Mouse (Mus musculus) liver, embryonic 15.5 days (tissue): ENCODE results near the gene Bach1. TPM values are rescaled to one million over a fixed set of nuclear protein-coding genes. Genes with fewer than 3 reads are reported as not detected.

Source experiments
- ATAC-seq: fragments of 200-750 bp; cut with Nextera tagmentation; 2 replicates; pipeline ENCODE4 v1.8.0; 2017; ENCODE audit warnings: moderate number of reproducible peaks, mild to moderate bottlenecking, moderate library complexity; ENCODE audit not compliant: insufficient read depth
- H3K27ac ChIP-seq: fragments of 300-500 bp; sonication (generic); replicated peaks from 2 replicates; pipeline ENCODE4 v1.5.1; 2015; ENCODE audit warnings: mild to moderate bottlenecking, inconsistent platforms
- H3K27me3 ChIP-seq: fragments of 300-500 bp; sonication (generic); 2 replicates; pipeline ENCODE4 v1.6.1; 2015; ENCODE audit warnings: mild to moderate bottlenecking, inconsistent platforms
- H3K36me3 ChIP-seq: fragments of 300-500 bp; sonication (generic); replicated peaks from 2 replicates; pipeline ENCODE4 v1.6.1; 2015; ENCODE audit warnings: moderate library complexity, mild to moderate bottlenecking, inconsistent platforms
- H3K4me1 ChIP-seq: fragments of 300-500 bp; sonication (generic); replicated peaks from 2 replicates; pipeline ENCODE4 v1.6.1; 2015; ENCODE audit warnings: inconsistent platforms
- H3K4me2 ChIP-seq: fragments of 300-500 bp; sonication (generic); 2 replicates; pipeline ENCODE4 v1.6.1; 2015; ENCODE audit warnings: moderate library complexity, mild to moderate bottlenecking, inconsistent platforms
- H3K4me3 ChIP-seq: fragments of 300-500 bp; sonication (generic); replicated peaks from 2 replicates; pipeline ENCODE4 v1.5.1; 2015; ENCODE audit warnings: mild to moderate bottlenecking, inconsistent platforms
- H3K9ac ChIP-seq: fragments of 300-500 bp; sonication (generic); 2 replicates; pipeline ENCODE4 v1.6.1; 2015; ENCODE audit warnings: moderate library complexity, mild to moderate bottlenecking, inconsistent platforms
- H3K9me3 ChIP-seq: fragments of 300-500 bp; sonication (generic); replicated peaks from 2 replicates; pipeline ENCODE4 v1.6.1; 2016; ENCODE audit warnings: inconsistent platforms
- WGBS: fragments of 180-500 bp; shearing (Covaris S2); methylation state at CpG from one replicate; pipeline ENCODE4 v1.1.7; 2015; ENCODE audit warnings: mixed read lengths; ENCODE audit not compliant: insufficient replicate concordance; 5-methylcytosine and 5-hydroxymethylcytosine counted together
- polyA plus RNA-seq: library from polyadenylated mRNA; unstranded; fragments of >200 nt; fragmentation: Nextera tagmentation; extraction: Ambion mirVana; gene quantifications from 2 replicates; pipeline ENCODE4 v1.2.1, GENCODE M21; 2015

The Bach1 gene
- polyA plus RNA-seq, 1 experiment from 2014 or later, result 6.5 TPM

DNA sequence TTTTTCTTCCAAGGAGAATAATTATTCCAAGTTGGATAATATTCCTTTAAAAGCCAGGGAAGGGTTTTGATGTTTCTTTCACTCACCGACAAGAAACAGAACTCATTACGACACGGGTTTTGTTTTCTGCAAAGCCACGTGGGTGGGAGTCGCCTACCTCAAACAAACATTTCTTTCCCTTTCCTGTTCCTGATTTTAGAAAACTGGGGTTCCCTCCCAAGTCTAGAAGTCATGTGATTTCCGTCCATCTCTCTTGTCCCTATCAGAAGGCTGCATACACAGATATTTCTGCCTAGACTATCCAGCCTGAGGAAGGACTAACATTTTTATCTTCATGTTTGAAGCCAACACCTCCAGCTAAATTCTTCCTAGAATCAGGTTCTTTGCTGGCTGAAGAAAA lies 34.9 kb upstream of the Bach1 start:
- Histone ChIP-seq H3K9me3 (no peaks in the 10 kb centered on the region), H3K9ac (no peak overlapping the region), H3K4me2 (no peak overlapping the region), H3K4me1 (peaks cover 5% of the 10 kb centered on the region; the same call in 1 of the 2 replicates), H3K27me3 (no peaks in the 10 kb centered on the region), H3K27ac (no peak overlapping the region), H3K4me3 (no peak overlapping the region), H3K36me3 (no peaks in the 10 kb centered on the region)
- 4% methylated on average over 6 of the region's 6 CpGs for WGBS
- no peak for ATAC-seq

DNA sequence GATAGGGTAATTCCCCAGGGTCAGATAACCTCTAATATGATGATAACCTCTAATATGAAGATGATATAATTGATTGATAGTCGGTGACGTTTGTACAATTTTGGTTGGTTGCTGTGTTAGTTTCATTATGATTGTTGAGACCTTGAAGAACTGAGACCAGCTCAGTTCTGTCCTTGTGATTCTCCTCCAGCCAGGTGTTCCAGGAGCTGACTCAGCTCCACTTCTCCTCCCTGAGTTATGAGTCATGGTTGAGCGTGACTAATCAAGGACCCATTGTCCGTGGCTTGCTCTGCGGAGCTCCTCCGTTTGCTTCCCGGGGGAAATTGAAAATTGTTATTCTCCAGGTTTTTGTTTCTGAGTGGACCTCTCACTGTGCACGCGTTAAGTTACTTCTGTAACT lies 33.5 kb upstream of the Bach1 start:
- Histone ChIP-seq H3K9me3 (no peaks in the 10 kb centered on the region), H3K4me3 (no peak overlapping the region), H3K36me3 (no peaks in the 10 kb centered on the region), H3K27ac (no peak overlapping the region), H3K27me3 (no peaks in the 10 kb centered on the region), H3K4me2 (no peak overlapping the region), H3K4me1 (peaks cover 5% of the 10 kb centered on the region; the same call in 1 of the 2 replicates), H3K9ac (no peak overlapping the region)
- WGBS, result 71% methylated on average over 9 of the region's 9 CpGs
- no peak for ATAC-seq

DNA sequence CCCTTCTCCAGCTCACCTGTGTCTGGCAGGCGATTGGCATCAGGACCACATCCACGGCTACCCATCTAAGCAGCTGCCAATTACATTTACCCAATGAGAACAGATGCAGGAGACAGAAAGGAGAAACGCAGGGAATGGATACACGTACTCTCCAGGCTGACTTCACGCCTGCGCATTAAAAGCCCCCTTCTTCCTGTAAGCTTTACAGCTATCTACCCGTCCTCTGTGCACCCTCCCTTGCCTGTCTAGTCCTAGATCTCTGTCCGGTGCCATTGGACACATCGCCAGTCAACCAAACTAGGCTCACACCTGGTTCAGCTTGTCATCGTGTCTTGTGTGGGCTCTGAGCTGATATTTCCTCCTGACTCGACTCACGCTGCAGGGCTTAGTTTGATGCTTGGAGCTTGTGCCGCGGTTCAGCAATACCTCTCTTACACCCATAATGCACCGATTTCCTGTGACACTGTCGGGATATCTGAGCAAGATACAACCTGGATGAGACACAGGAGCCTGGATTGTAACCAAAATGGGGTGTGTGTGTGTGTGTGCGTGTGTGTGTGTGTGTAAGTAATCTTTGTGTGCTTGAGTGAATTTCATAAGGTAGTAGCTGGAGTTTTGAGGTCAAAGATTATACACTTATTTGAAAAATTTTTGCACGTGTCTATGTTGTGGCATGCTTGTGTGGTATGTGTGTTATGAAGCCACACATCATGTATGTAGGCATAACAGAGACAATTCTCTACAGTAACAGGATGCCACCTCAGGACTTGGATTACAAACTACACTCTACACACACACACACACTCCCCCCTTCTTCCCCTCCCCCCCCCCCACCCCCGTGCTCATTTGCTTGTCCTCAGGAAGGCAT lies 32.8 kb upstream of the Bach1 start:
- WGBS, result 70% methylated on average over 19 of the region's 19 CpGs
- ATAC-seq, result no peak
- Histone ChIP-seq H3K27ac (no peak overlapping the region), H3K9ac (no peak overlapping the region), H3K36me3 (no peaks in the 10 kb centered on the region), H3K9me3 (no peaks in the 10 kb centered on the region), H3K4me1 (peaks cover 5% of the 10 kb centered on the region; the same call in 1 of the 2 replicates), H3K4me3 (no peak overlapping the region), H3K4me2 (no peak overlapping the region), H3K27me3 (no peaks in the 10 kb centered on the region)

DNA sequence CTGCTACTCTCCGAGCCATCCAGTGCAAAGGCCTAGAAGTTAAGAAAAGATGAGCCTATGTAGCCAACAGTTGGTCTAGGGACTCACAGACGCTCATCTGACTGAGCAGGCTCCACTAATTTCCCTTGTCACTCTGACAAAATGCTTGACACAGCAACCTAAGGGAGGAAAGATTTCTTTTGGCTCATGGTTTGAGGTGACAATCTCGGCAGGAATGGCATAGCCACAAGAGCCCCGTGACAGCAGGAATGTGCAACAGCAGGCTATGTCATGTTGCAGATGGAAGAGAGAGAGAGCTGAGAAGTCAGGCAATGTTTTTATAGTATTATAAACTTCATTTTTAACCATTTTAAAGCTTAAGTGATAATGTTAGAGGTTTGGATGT lies 32.1 kb upstream of the Bach1 start:
- Histone ChIP-seq H3K9ac (no peak overlapping the region), H3K4me2 (no peak overlapping the region), H3K36me3 (no peaks in the 10 kb centered on the region), H3K27ac (no peak overlapping the region), H3K27me3 (no peaks in the 10 kb centered on the region), H3K9me3 (no peaks in the 10 kb centered on the region), H3K4me1 (peaks cover 5% of the 10 kb centered on the region; the same call in 1 of the 2 replicates), H3K4me3 (no peak overlapping the region)
- WGBS, result 57% methylated on average over 4 of the region's 4 CpGs
- ATAC-seq, result no peak

DNA sequence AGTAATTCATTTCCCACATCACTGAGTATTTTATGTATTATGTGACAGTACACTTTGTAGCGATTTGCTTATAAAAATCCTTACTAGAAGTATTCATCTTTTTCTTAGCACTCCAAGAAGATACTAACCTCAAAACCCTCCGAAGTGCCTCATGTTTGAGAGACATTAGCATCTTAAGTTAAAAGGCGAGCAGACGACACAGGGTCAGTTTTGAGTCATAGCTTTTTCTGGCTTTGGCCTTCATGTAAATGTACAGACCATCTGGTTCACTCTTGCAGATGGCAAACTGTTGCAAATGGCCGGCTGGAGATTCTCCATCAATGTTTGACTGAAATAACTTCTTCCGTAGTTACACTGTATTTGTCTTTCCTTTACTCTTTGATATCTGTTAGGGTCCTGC lies 30.7 kb upstream of the Bach1 start:
- H3K4me1 ChIP-seq, result peaks cover 5% of the 10 kb centered on the region; the same call in 1 of the 2 replicates
- ATAC-seq, result no peak
- H3K36me3 ChIP-seq, result no peaks in the 10 kb centered on the region
- no peak overlapping the region for H3K4me3 ChIP-seq
- 73% methylated on average over 6 of the region's 6 CpGs for WGBS
- H3K9me3 ChIP-seq, result no peaks in the 10 kb centered on the region
- no peaks in the 10 kb centered on the region for H3K27me3 ChIP-seq
- no peak overlapping the region for H3K27ac ChIP-seq
- no peak overlapping the region for H3K4me2 ChIP-seq
- no peak overlapping the region for H3K9ac ChIP-seq

DNA sequence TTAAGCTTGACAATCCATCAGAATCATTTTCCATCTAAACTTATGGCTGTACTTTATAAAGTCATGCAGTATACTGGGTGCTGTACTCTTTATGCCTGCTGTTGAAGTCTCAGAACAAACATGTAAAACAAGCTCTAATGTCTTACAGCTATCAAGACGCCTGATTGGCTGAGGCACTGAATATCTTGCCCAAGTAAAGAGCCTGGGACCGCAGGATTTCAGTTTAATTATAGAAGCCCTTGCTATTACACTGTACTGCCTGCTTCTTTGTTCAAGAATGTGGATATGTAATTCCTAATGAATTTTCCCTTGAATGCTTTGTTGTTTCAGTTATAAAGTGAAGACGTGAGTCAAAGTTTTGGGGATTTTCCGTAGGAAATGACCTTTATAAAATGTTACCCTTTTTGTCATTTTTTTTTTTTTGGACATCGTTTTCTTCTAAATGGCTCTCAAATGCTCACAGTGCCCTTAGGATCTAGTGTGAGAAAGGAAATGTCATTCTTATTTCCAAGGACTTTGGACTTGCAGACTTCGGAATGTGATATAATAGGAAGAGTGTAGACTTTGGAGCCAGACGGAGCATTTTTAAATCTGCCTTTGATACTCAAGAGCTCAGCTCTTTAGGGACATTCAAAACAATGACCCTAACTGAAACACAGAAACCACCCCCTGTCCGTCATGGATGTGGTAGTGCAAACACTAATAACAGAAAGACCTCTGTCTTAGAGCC lies 28.5 kb upstream of the Bach1 start:
- H3K4me3 ChIP-seq, result no peak overlapping the region
- H3K27ac ChIP-seq, result no peak overlapping the region
- ATAC-seq, result no peak
- no peaks in the 10 kb centered on the region for H3K9me3 ChIP-seq
- H3K4me1 ChIP-seq, result no peaks in the 10 kb centered on the region
- no peaks in the 10 kb centered on the region for H3K36me3 ChIP-seq
- no peak overlapping the region for H3K4me2 ChIP-seq
- WGBS, result 67% methylated on average over 8 of the region's 8 CpGs
- no peak overlapping the region for H3K9ac ChIP-seq
- no peaks in the 10 kb centered on the region for H3K27me3 ChIP-seq

DNA sequence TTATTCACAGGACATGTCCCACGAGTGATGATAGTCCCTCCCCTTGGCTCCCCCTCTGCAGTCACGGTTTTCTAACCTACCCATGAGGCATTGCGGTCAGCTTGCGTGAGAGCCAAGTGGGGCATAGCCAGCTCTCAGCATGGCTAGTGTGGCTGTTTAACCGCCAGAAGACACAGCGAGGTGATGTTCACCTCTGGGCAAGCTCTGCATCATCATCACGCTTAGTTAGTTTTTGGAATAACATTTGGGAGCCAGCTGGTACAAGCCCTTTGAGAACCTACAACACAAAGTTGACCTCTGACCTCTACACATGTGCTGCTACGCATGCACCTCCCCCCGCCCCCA lies 28.0 kb upstream of the Bach1 start:
- H3K4me2 ChIP-seq, result no peak overlapping the region
- H3K36me3 ChIP-seq, result no peaks in the 10 kb centered on the region
- 82% methylated on average over 9 of the region's 9 CpGs for WGBS
- no peaks in the 10 kb centered on the region for H3K27me3 ChIP-seq
- H3K4me1 ChIP-seq, result no peaks in the 10 kb centered on the region
- H3K4me3 ChIP-seq, result no peak overlapping the region
- H3K9ac ChIP-seq, result no peak overlapping the region
- no peak overlapping the region for H3K27ac ChIP-seq
- no peaks in the 10 kb centered on the region for H3K9me3 ChIP-seq
- no peak for ATAC-seq

DNA sequence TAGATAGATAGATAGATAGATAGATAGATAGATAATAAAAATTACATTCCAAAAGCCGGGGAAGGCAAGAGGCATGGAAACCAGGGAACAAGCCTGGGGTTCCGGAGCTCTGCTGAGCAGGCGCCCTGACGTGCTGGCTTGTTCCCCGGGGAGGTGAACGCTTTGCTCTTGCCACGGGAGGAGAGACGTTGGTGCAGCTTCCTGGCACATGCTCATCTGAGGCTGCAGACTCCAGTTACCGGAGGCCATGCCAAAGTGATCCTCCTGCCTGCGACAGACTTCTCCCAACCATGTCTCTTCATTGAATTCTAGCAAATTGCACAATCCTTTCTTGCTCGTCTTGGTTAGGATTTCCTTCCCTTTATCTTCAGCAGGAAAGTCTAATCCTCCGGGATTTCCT lies 27.4 kb upstream of the Bach1 start:
- Histone ChIP-seq H3K4me1 (0 out of 2 replicates have a peak, but pooled peaks cover 4% of the 10 kb centered on the region), H3K9me3 (no peaks in the 10 kb centered on the region), H3K9ac (no peak overlapping the region), H3K4me3 (no peak overlapping the region), H3K27me3 (no peaks in the 10 kb centered on the region), H3K4me2 (no peak overlapping the region), H3K27ac (no peak overlapping the region), H3K36me3 (no peaks in the 10 kb centered on the region)
- 54% methylated on average over 12 of the region's 12 CpGs for WGBS
- no peak for ATAC-seq

DNA sequence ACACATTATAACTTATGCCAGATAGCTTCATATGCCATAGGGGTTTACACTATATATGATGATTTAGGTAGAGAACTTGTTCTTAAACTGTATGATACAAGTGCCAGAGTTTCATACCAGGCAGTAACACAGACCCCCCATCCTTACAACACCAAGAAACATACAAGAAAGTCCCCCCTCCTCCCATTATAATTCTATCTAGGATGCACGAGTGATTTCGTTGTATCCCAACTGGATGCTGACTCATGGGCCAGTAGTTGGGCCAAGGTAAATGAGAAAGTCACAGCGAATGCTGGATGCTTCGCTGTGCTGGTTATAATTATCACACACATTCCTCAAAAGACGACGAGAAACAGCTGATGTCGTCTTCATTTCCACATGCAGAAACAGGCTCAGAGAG lies 25.6 kb upstream of the Bach1 start:
- 75% methylated on average over 7 of the region's 7 CpGs for WGBS

DNA sequence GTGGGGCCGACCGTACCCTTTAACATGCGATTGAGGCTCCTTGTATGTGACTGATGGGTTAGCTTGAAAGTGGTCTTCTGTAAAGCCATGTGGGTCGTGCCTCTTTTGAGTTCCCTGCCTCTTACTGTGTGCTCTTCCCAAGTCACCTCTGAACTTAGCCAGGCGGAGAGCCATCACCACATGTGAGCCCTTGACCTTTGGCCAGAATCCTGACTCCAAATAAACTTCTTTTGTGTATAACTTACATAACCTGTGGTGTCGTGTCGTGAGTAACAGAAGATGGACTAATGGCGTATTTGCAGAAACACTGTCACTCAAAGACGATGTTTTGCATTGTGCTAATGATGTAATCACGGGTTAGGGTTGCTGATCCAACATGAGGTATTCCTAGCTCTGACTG lies 22.6 kb upstream of the Bach1 start:
- 0 out of 2 replicates have a peak, but pooled peaks have one; percentile 28 for ATAC-seq
- H3K9ac ChIP-seq, result no peak overlapping the region
- no peak overlapping the region for H3K27ac ChIP-seq
- H3K4me1 ChIP-seq, result 0 out of 2 replicates have a peak, but pooled peaks cover 4% of the 10 kb centered on the region
- no peak overlapping the region for H3K4me2 ChIP-seq
- H3K27me3 ChIP-seq, result no peaks in the 10 kb centered on the region
- H3K36me3 ChIP-seq, result no peaks in the 10 kb centered on the region
- no peaks in the 10 kb centered on the region for H3K9me3 ChIP-seq
- no peak overlapping the region for H3K4me3 ChIP-seq
- 60% methylated on average over 10 of the region's 10 CpGs for WGBS

More for the DNA sequence above, 25.6 kb upstream of the Bach1 start:
- H3K27me3 ChIP-seq, result no peaks in the 10 kb centered on the region
- no peaks in the 10 kb centered on the region for H3K36me3 ChIP-seq
- H3K9me3 ChIP-seq, result no peaks in the 10 kb centered on the region
- no peak for ATAC-seq
- no peak overlapping the region for H3K4me2 ChIP-seq
- H3K27ac ChIP-seq, result no peak overlapping the region
- no peak overlapping the region for H3K4me3 ChIP-seq
- H3K4me1 ChIP-seq, result 0 out of 2 replicates have a peak, but pooled peaks cover 4% of the 10 kb centered on the region
- H3K9ac ChIP-seq, result no peak overlapping the region

DNA sequence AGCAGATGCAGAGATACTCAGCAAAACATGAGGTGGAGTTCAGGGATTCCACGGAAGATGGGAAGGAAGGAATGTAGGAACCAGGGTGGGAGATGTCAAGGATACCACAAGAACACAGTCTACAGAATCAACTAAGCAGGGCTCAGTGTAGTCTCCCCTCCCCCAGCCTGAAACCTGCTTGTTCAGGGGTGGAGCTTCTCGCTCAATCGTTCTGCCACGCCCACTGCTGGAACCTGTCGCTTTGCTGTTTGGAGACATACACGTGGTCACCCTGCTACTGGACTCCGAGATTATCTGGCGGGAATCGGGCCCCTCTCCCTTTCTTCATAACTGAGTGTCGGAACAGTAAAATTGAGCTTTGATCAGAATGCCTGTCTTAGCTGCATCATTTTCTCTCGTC lies 20.1 kb upstream of the Bach1 start:
- H3K27me3 ChIP-seq, result no peaks in the 10 kb centered on the region
- no peak for ATAC-seq
- no peak overlapping the region for H3K4me2 ChIP-seq
- no peaks in the 10 kb centered on the region for H3K36me3 ChIP-seq
- H3K4me3 ChIP-seq, result no peak overlapping the region
- 51% methylated on average over 11 of the region's 11 CpGs for WGBS
- no peaks in the 10 kb centered on the region for H3K9me3 ChIP-seq
- 0 out of 2 replicates have a peak, but pooled peaks cover 4% of the 10 kb centered on the region for H3K4me1 ChIP-seq
- H3K27ac ChIP-seq, result no peak overlapping the region
- no peak overlapping the region for H3K9ac ChIP-seq
